Mouse (Mus musculus) myocyte (in vitro differentiated cells): ENCODE results near the gene Gpr12. TPM values are rescaled to one million over a fixed set of nuclear protein-coding genes. Genes with fewer than 3 reads are reported as not detected.

Experiments
- H3K27me3 ChIP-seq: one replicate; pipeline ENCODE4 v1.6.1; 2011; ENCODE audit not compliant: control insufficient read depth, insufficient read depth, insufficient read length
- H3K36me3 ChIP-seq: one replicate; pipeline ENCODE4 v1.6.1; 2011; ENCODE audit not compliant: control insufficient read depth, insufficient read depth
- H3K4me2 ChIP-seq: one replicate; pipeline ENCODE4 v1.6.1; 2011; ENCODE audit warnings: low read depth, control low read depth
- H3K4me3 ChIP-seq: one replicate; pipeline ENCODE4 v1.5.1; 2011; ENCODE audit warnings: mild to moderate bottlenecking, control low read depth, moderate library complexity
- H3K79me2 ChIP-seq: one replicate; pipeline ENCODE4 v1.6.1; 2011; ENCODE audit not compliant: control insufficient read depth, insufficient read depth
- H3ac ChIP-seq: one replicate; pipeline ENCODE4 v1.6.1; 2011; ENCODE audit not compliant: control insufficient read depth, insufficient read length
- CEBPB ChIP-seq: IDR thresholded peaks from 2 replicates; pipeline ENCODE4 v1.6.1; 2011; ENCODE audit warnings: mild to moderate bottlenecking, moderate library complexity; ENCODE audit not compliant: poor library complexity, insufficient read depth, severe bottlenecking
- E2F4 ChIP-seq: IDR thresholded peaks from one replicate; pipeline ENCODE4 v1.6.1; 2011; ENCODE audit warnings: mild to moderate bottlenecking, control low read depth, moderate library complexity; ENCODE audit not compliant: insufficient read depth
- MAX ChIP-seq: IDR thresholded peaks from one replicate; pipeline ENCODE4 v1.6.1; 2011; ENCODE audit warnings: low read depth, mild to moderate bottlenecking, control low read depth
- MYOD1 ChIP-seq, 3 experiments: IDR thresholded peaks; one replicate each; pipeline ENCODE4 v1.6.1; 2011; ENCODE audit warnings: control low read depth in 2 of 3, low read depth in 2 of 3, mild to moderate bottlenecking in 2 of 3, moderate library complexity in 1 of 3; ENCODE audit not compliant: insufficient read length in 2 of 3, control insufficient read depth in 1 of 3
- MYOG ChIP-seq, 3 experiments: IDR thresholded peaks; one replicate each; pipeline ENCODE4 v1.6.1; 2011; ENCODE audit warnings: control low read depth in 2 of 3, low read depth in 2 of 3, mild to moderate bottlenecking in 2 of 3; ENCODE audit not compliant: insufficient read length in 2 of 3, control insufficient read depth in 1 of 3, insufficient read depth in 1 of 3
- POLR2A ChIP-seq: IDR thresholded peaks from one replicate; pipeline ENCODE4 v1.6.1; 2011; ENCODE audit warnings: low read depth, mild to moderate bottlenecking, control low read depth, moderate library complexity; ENCODE audit not compliant: insufficient read length
- POLR2AphosphoS2 ChIP-seq: IDR thresholded peaks from one replicate; pipeline ENCODE4 v1.6.1; 2011; ENCODE audit warnings: low read depth, control low read depth; ENCODE audit not compliant: insufficient read length
- REST ChIP-seq: IDR thresholded peaks from one replicate; pipeline ENCODE4 v1.6.1; 2011; ENCODE audit warnings: mild to moderate bottlenecking, control low read depth, moderate library complexity; ENCODE audit not compliant: insufficient read depth, insufficient read length
- SRF ChIP-seq: IDR thresholded peaks from one replicate; pipeline ENCODE4 v1.6.1; 2011; ENCODE audit warnings: low read depth; ENCODE audit not compliant: control insufficient read depth, insufficient read length
- TCF12 ChIP-seq: IDR thresholded peaks from one replicate; pipeline ENCODE4 v1.6.1; 2011; ENCODE audit warnings: mild to moderate bottlenecking, control low read depth; ENCODE audit not compliant: poor library complexity, insufficient read depth, severe bottlenecking
- TCF3 ChIP-seq: IDR thresholded peaks from one replicate; pipeline ENCODE4 v1.6.1; 2011; ENCODE audit warnings: low read depth, control low read depth; ENCODE audit not compliant: insufficient read length
- USF1 ChIP-seq: IDR thresholded peaks from one replicate; pipeline ENCODE4 v1.6.1; 2011; ENCODE audit warnings: low read depth, mild to moderate bottlenecking, control low read depth, moderate library complexity
- polyA plus RNA-seq: library from polyadenylated mRNA; unstranded; fragments of >200 nt; fragmentation: generic; extraction: Trizol; gene quantifications from one replicate; pipeline ENCODE4 v1.2.1, GENCODE M21; 2012; ENCODE audit warnings: missing spikeins

Gpr12 gene
- polyA plus RNA-seq, 1 experiment, result not detected

GRCm38 (mm10) chr5:146590987-146591386 is 5.9 kb upstream of the Gpr12 start:
- TF ChIP-seq TCF3 (no peak), MYOD1 (IDR thresholded peaks at IDR 0.05; ENCODE audit: control insufficient read depth in 1 of 3, insufficient read length in 2 of 3, low read depth in 2 of 3) (no peak), TCF12 (no peak), E2F4 (no peak), USF1 (no peak), POLR2AphosphoS2 (no peak), MAX (no peak), REST (no peak), POLR2A (no peak), SRF (no peak), MYOG (IDR thresholded peaks at IDR 0.05; ENCODE audit: control insufficient read depth in 1 of 3, insufficient read depth in 1 of 3, insufficient read length in 2 of 3, low read depth in 2 of 3) (no peak), CEBPB (no peak)
- no peaks in the 10 kb centered on the region for H3K27me3 ChIP-seq
- H3ac ChIP-seq, result no peak overlapping the region
- no peak overlapping the region for H3K4me3 ChIP-seq
- H3K36me3 ChIP-seq, result no peaks in the 10 kb centered on the region
- no peaks in the 10 kb centered on the region for H3K79me2 ChIP-seq
- H3K4me2 ChIP-seq, result no peak overlapping the region

GRCm38 (mm10) chr5:146586357-146587070 is 1.5 kb upstream of the Gpr12 start:
- no peak overlapping the region for H3K4me3 ChIP-seq
- no peak overlapping the region for H3K4me2 ChIP-seq
- no peaks in the 10 kb centered on the region for H3K36me3 ChIP-seq
- H3K27me3 ChIP-seq, result peaks cover 21% of the 10 kb centered on the region
- no peak overlapping the region for H3ac ChIP-seq
- TF ChIP-seq MYOG (IDR thresholded peaks at IDR 0.05; ENCODE audit: control insufficient read depth in 1 of 3, insufficient read depth in 1 of 3, insufficient read length in 2 of 3, low read depth in 2 of 3) (no peak), POLR2AphosphoS2 (no peak), REST (no peak), USF1 (no peak), SRF (no peak), E2F4 (no peak), TCF12 (no peak), POLR2A (no peak), MYOD1 (IDR thresholded peaks at IDR 0.05; ENCODE audit: control insufficient read depth in 1 of 3, insufficient read length in 2 of 3, low read depth in 2 of 3) (no peak), CEBPB (no peak), MAX (no peak), TCF3 (no peak)
- no peaks in the 10 kb centered on the region for H3K79me2 ChIP-seq

GRCm38 (mm10) chr5:146585307-146585651 is 240 bp upstream of the Gpr12 start:
- Histone ChIP-seq H3K27me3 (peaks cover 21% of the 10 kb centered on the region), H3K36me3 (no peaks in the 10 kb centered on the region), H3ac (no peak overlapping the region), H3K4me2 (no peak overlapping the region), H3K4me3 (no peak overlapping the region), H3K79me2 (no peaks in the 10 kb centered on the region)
- no peak for TF ChIP-seq USF1
- TF ChIP-seq TCF3, result no peak
- TF ChIP-seq POLR2A, result no peak
- TF ChIP-seq TCF12, result no peak
- no peak for TF ChIP-seq MAX
- TF ChIP-seq SRF, result no peak
- TF ChIP-seq E2F4, result no peak
- TF ChIP-seq CEBPB, result no peak
- no peak for TF ChIP-seq MYOG (IDR thresholded peaks at IDR 0.05; ENCODE audit: control insufficient read depth in 1 of 3, insufficient read depth in 1 of 3, insufficient read length in 2 of 3, low read depth in 2 of 3)
- no peak for TF ChIP-seq POLR2AphosphoS2

GRCm38 (mm10) chr5:146584156-146584477 is 922 bp downstream of the Gpr12 start:
- Histone ChIP-seq H3K36me3 (no peaks in the 10 kb centered on the region), H3K4me2 (no peak overlapping the region), H3K79me2 (no peaks in the 10 kb centered on the region), H3ac (no peak overlapping the region), H3K27me3 (peaks cover 21% of the 10 kb centered on the region), H3K4me3 (no peak overlapping the region)
- TF ChIP-seq POLR2A, result no peak
- TF ChIP-seq TCF3, result no peak
- no peak for TF ChIP-seq MAX
- no peak for TF ChIP-seq MYOG (IDR thresholded peaks at IDR 0.05; ENCODE audit: control insufficient read depth in 1 of 3, insufficient read depth in 1 of 3, insufficient read length in 2 of 3, low read depth in 2 of 3)
- TF ChIP-seq MYOD1 (IDR thresholded peaks at IDR 0.05; ENCODE audit: control insufficient read depth in 1 of 3, insufficient read length in 2 of 3, low read depth in 2 of 3), result no peak
- TF ChIP-seq CEBPB, result no peak
- no peak for TF ChIP-seq REST
- TF ChIP-seq SRF, result no peak
- no peak for TF ChIP-seq TCF12
- TF ChIP-seq POLR2AphosphoS2, result no peak
- no peak for TF ChIP-seq E2F4
- no peak for TF ChIP-seq USF1
